Mouse (Mus musculus) hindbrain, embryonic 12.5 days (tissue): ENCODE measurements around the gene Eif2b5. TPM values are rescaled to one million over a fixed set of nuclear protein-coding genes. Genes with fewer than 3 reads are reported as not detected.

Experiments used
- ATAC-seq: fragments of 200-750 bp; cut with Nextera tagmentation; 2 replicates; pipeline ENCODE4 v1.8.0; 2017; ENCODE audit warnings: moderate TSS enrichment; ENCODE audit not compliant: low FRiP score
- H3K27ac ChIP-seq: fragments of 300-500 bp; sonication (generic); 2 replicates; pipeline ENCODE4 v1.5.1; 2016; ENCODE audit warnings: mild to moderate bottlenecking
- H3K27me3 ChIP-seq: fragments of 300-500 bp; sonication (generic); 2 replicates; pipeline ENCODE4 v1.6.1; 2016; ENCODE audit warnings: mild to moderate bottlenecking
- H3K36me3 ChIP-seq: fragments of 300-500 bp; sonication (generic); 2 replicates; pipeline ENCODE4 v1.6.1; 2016; ENCODE audit warnings: mild to moderate bottlenecking
- H3K4me1 ChIP-seq: fragments of 300-500 bp; sonication (generic); 2 replicates; pipeline ENCODE4 v1.6.1; 2016
- H3K4me2 ChIP-seq: fragments of 300-500 bp; sonication (generic); replicated peaks from 2 replicates; pipeline ENCODE4 v1.6.1; 2016; ENCODE audit warnings: mild to moderate bottlenecking
- H3K4me3 ChIP-seq: fragments of 300-500 bp; sonication (generic); 2 replicates; pipeline ENCODE4 v1.5.1; 2016; ENCODE audit warnings: mild to moderate bottlenecking
- H3K9ac ChIP-seq: fragments of 300-500 bp; sonication (generic); 2 replicates; pipeline ENCODE4 v1.6.1; 2016; ENCODE audit warnings: mild to moderate bottlenecking, moderate library complexity
- H3K9me3 ChIP-seq: fragments of 300-500 bp; sonication (generic); replicated peaks from 2 replicates; pipeline ENCODE4 v1.6.1; 2016; ENCODE audit warnings: mild to moderate bottlenecking
- WGBS: fragments of 180-500 bp; shearing (Covaris S2); methylation state at CpG from one replicate; pipeline ENCODE4 v1.1.7; 2016; 5-methylcytosine and 5-hydroxymethylcytosine counted together
- polyA plus RNA-seq: library from polyadenylated mRNA; unstranded; fragments of >200 nt; fragmentation: Nextera tagmentation; extraction: Ambion mirVana; gene quantifications from 2 replicates; pipeline ENCODE4 v1.2.1, GENCODE M21; 2016

Eif2b5 gene
- polyA plus RNA-seq, 1 experiment from 2014 or later: 127 TPM

DNA sequence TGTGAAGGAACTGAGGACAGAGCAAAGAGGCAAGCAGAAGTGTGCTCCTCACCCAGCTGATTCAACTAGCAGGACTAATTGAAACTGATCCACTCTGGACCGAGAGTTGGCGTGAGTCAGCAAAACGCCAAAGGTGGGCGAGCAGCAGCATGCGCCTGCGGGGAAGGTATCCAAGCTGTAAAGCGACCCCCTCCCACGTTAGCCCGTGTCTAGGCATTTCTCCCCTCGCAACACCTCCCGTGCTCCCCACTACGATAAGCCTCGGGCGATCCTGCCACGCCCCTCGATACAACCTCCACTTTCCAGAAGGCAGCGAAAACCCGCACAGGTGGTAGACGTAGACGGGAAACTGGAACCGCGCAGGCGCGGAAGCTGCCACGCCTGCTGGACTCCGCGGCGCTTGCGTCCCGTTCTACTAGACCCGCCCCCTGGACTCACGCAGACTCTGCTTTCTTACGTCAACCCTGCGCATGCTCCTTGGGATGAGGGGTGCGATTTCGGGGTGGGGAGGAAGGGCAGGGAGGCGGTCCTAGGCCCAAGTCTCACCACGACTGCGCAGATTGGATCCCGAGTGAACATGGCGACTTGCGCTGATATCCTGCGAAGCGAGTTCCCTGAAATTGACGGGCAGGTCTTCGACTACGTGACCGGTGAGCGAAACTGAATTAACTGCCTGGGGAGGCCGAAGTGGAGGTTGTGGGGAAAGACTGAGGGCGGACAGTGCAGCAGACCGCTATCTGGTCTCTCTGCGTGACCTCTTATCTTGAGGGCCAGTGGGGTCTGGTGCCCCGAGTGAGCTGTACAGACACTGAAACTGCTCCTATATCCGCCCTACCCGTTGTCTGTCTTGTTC is 49.7 kb downstream of the Eif2b5 start, which contains the start of gene Abcf3:
Abcf3 (plus strand) TSS at position 482 of the 853 bp plus-strand sequence.
- Histone ChIP-seq H3K36me3 (peaks cover 61% of the 10 kb centered on the region), H3K9me3 (no peaks in the 10 kb centered on the region), H3K4me2 (peak within 1 kb of the TSS; percentile 82), H3K27ac (peak within 1 kb of the TSS; percentile 55), H3K27me3 (no peaks in the 10 kb centered on the region), H3K9ac (peak within 1 kb of the TSS; percentile 88), H3K4me3 (peak within 1 kb of the TSS; percentile 75), H3K4me1 (peaks cover 14% of the 10 kb centered on the region)
- under 1% methylated on average over 56 of the region's 56 CpGs for WGBS
- ATAC-seq: peak; percentile 99

DNA sequence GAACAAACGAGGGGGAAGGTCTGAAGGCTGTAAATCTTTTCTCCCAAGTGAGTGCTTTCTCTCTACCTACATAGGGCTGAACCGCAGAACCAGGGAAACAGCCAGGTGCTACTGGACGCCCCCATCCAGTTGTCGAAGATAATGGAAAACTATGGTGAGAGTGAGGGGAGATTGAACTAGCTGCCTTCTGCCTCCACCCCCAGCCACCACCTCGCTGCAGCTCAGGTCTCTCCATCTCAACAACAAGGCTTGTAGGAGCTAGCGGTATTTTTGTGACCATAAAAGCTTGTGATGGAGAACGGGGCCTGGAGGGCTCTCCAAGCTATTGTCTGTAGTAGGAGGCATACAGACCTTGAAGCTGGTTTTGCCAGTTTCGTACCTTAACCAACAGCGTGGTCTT is 50.5 kb downstream of the Eif2b5 start:
- H3K4me3 ChIP-seq: peak overlapping the region; percentile 75
- H3K36me3 ChIP-seq: peaks cover 61% of the 10 kb centered on the region
- no peaks in the 10 kb centered on the region for H3K9me3 ChIP-seq
- WGBS: 59% methylated on average over 9 of the region's 9 CpGs
- H3K4me1 ChIP-seq: peaks cover 14% of the 10 kb centered on the region
- ATAC-seq: no peak
- peak overlapping the region; percentile 88 for H3K9ac ChIP-seq
- H3K27me3 ChIP-seq: no peaks in the 10 kb centered on the region
- H3K27ac ChIP-seq: no peak overlapping the region
- peak overlapping the region; percentile 82 for H3K4me2 ChIP-seq

DNA sequence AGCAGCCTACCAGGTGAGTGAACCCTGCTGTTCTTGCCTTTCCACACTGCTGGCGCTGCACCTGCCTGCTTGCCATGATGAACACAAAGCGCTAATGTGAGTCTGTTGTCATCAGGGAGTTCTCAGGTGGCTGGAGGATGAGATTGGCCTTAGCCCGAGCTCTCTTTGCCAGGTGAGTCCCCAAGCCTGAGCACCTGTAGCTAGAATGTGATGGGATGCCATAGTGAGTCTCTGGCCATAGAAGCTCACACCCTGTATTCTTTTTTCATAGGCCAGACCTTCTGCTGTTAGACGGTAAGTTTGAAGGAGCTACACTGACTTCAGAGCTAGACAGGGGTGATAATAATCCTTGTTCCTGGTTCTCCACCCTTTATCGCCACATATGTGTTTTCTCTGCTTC is 53.1 kb downstream of the Eif2b5 start:
- Histone ChIP-seq H3K36me3 (peaks cover 52% of the 10 kb centered on the region), H3K9me3 (no peaks in the 10 kb centered on the region), H3K27ac (no peak overlapping the region), H3K27me3 (no peaks in the 10 kb centered on the region), H3K4me3 (no peak overlapping the region), H3K9ac (no peak overlapping the region), H3K4me2 (no peak overlapping the region), H3K4me1 (peaks cover 14% of the 10 kb centered on the region)
- no peak for ATAC-seq
- WGBS: 97% methylated on average over 5 of the region's 5 CpGs

DNA sequence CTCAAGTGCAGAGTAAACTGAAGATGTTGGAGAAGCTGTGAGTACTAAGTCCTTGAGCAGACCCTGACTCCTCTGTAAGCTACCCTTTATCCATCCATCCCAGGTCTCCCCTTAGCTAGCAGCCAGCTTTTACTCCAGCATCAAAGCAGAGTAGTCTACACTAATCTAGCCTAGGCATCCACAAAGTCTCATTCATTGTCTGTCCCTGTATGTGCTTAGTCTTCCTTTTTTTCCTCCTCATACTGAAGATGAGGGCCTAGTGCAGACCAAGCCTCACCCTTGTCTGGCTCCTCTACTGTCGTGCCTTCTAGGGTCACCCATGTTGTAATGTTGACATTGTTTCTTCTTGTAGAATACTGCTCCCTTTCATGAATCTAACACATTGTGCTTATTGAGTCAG is 54.0 kb downstream of the Eif2b5 start:
- Histone ChIP-seq H3K4me3 (no peak overlapping the region), H3K36me3 (peaks cover 55% of the 10 kb centered on the region), H3K9ac (no peak overlapping the region), H3K27ac (no peak overlapping the region), H3K4me2 (no peak overlapping the region), H3K4me1 (peaks cover 12% of the 10 kb centered on the region), H3K27me3 (no peaks in the 10 kb centered on the region), H3K9me3 (no peaks in the 10 kb centered on the region)
- no peak for ATAC-seq
- WGBS: 85% methylated on average over 1 of the region's 1 CpGs

DNA sequence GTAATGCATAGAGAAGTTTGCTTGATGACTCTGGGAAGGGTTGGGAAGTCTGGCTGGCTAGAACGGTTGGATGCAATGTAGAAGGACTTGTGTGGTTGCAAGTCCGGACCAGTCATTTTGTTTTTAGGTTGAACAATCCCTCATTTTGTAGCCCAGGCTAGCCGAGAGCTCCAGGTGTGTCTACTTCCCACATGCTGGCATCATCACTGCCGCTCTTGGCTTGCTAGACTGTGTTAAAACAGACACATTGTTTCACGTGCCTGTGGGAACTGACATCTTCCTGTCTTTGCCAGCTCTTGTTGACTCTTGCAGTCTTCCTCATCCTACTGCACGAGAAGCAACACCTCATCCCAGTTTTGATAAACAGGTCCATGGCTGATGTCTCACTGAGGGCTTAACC is 56.4 kb downstream of the Eif2b5 start:
- H3K4me2 ChIP-seq: no peak overlapping the region
- H3K9me3 ChIP-seq: no peaks in the 10 kb centered on the region
- H3K4me1 ChIP-seq: no peaks in the 10 kb centered on the region
- ATAC-seq: no peak
- 95% methylated on average over 6 of the region's 6 CpGs for WGBS
- H3K36me3 ChIP-seq: peaks cover 77% of the 10 kb centered on the region
- no peak overlapping the region for H3K9ac ChIP-seq
- no peak overlapping the region for H3K4me3 ChIP-seq
- H3K27me3 ChIP-seq: no peaks in the 10 kb centered on the region
- no peak overlapping the region for H3K27ac ChIP-seq

DNA sequence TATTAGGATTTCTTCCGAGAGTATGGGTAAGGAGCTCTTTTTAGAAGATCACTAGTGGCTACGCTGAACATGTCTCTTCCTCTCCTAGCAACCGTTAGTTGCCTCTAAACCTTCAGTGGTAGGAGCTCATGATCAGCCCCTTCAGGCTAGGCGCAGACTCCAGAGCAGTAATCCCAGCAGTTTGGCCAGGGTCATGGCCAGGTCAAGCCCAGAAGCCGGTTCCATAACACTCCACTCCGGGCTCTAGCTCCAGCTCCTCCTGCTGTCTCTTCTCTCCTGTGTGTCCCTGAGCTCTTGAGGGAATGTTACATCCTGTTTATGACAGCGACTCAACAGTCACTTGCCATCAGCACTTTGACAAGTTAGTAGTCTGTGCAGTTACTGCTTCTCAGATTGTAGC is 58.8 kb downstream of the Eif2b5 start:
- no peaks in the 10 kb centered on the region for H3K27me3 ChIP-seq
- H3K27ac ChIP-seq: no peak overlapping the region
- WGBS: 85% methylated on average over 7 of the region's 7 CpGs
- no peak overlapping the region for H3K4me2 ChIP-seq
- H3K4me1 ChIP-seq: no peaks in the 10 kb centered on the region
- H3K36me3 ChIP-seq: peaks cover 77% of the 10 kb centered on the region
- no peak overlapping the region for H3K4me3 ChIP-seq
- H3K9ac ChIP-seq: no peak overlapping the region
- no peaks in the 10 kb centered on the region for H3K9me3 ChIP-seq
- no peak for ATAC-seq

Other genes starting within 250 kb of the Eif2b5 start
- gene Parl, start 196.4 kb upstream of the Eif2b5 start, polyA plus RNA-seq: 80.9 and 85.5 TPM in 2 replicates
- not detected in 2 replicates for gene Cyp2ab1, start 173.4 kb upstream of the Eif2b5 start, polyA plus RNA-seq
- gene Abcc5, start 72.4 kb upstream of the Eif2b5 start, polyA plus RNA-seq: 139 and 143 TPM in 2 replicates
- gene Dvl3, start 18.2 kb downstream of the Eif2b5 start, polyA plus RNA-seq: 51.6 and 60.5 TPM in 2 replicates
- 901 and 915 TPM in 2 replicates for gene Ap2m1, start 36.7 kb downstream of the Eif2b5 start, polyA plus RNA-seq
- 72.7 and 76.2 TPM in 2 replicates for gene Abcf3, start 49.8 kb downstream of the Eif2b5 start, polyA plus RNA-seq
- gene Vwa5b2, start 90.7 kb downstream of the Eif2b5 start, polyA plus RNA-seq: 8.8 and 11.0 TPM in 2 replicates
- gene Eef1akmt4, start 112.8 kb downstream of the Eif2b5 start, polyA plus RNA-seq: 16.6 and 20.1 TPM in 2 replicates
- 0.20 TPM in 1 of 2 replicates, not detected in the other for gene Gm49333, start 112.8 kb downstream of the Eif2b5 start, polyA plus RNA-seq
- 40.0 and 42.6 TPM in 2 replicates for gene Alg3, start 112.9 kb downstream of the Eif2b5 start, polyA plus RNA-seq
- 9.1 TPM in 2 replicates for gene Camk2n2, start 122.5 kb downstream of the Eif2b5 start, polyA plus RNA-seq
- 7.7 and 10.2 TPM in 2 replicates for gene Ece2, start 131.0 kb downstream of the Eif2b5 start, polyA plus RNA-seq
- gene Psmd2, start 152.8 kb downstream of the Eif2b5 start, polyA plus RNA-seq: 397 and 411 TPM in 2 replicates
- gene Eif4g1, start 169.5 kb downstream of the Eif2b5 start, polyA plus RNA-seq: 197 and 200 TPM in 2 replicates
- 19.4 and 19.8 TPM in 2 replicates for gene Fam131a, start 194.4 kb downstream of the Eif2b5 start, polyA plus RNA-seq
- gene Polr2h, start 218.8 kb downstream of the Eif2b5 start, polyA plus RNA-seq: 68.6 and 80.7 TPM in 2 replicates
- 40.0 and 40.5 TPM in 2 replicates for gene Clcn2, start 218.9 kb downstream of the Eif2b5 start, polyA plus RNA-seq
- gene Chrd, start 234.3 kb downstream of the Eif2b5 start, polyA plus RNA-seq: 6.0 and 6.4 TPM in 2 replicates
- 0.96 and 0.98 TPM in 2 replicates for gene Thpo, start 235.7 kb downstream of the Eif2b5 start, polyA plus RNA-seq